Mouse (Mus musculus): ENCODE measurements around the gene Tcf23.

GRCm38 (mm10) chr5:30924614-30925013 lies 43.8 kb upstream of the Tcf23 start:
- no peak for TF ChIP-seq POLR2A (IDR thresholded peaks at IDR 0.05; ENCODE audit: extremely low read depth, insufficient read depth, low read length)
- TF ChIP-seq CTCF (IDR thresholded peaks at IDR 0.05; ENCODE audit: low read depth, low read length): no peak
